Mouse (Mus musculus): ENCODE data around the gene Carmil3. TPM values are rescaled to one million over a fixed set of nuclear protein-coding genes. Genes with fewer than 3 reads are reported as not detected.
A peak's percentile ranks its signal among the peaks of the same experiment; 100 is the strongest.

The Carmil3 gene
- total RNA-seq (2021): 100 to 1,000 TPM; 106 to 144 TPM
- long read RNA-seq, partial matches to known transcripts: 15 of 26 reads
- long read RNA-seq, other reads (novel, unspliced or antisense): 11 of 26 reads

GRCm38 (mm10) chr14:55490361-55491201, at the start of gene Carmil3:
TSS of gene Carmil3 (plus strand) at chr14:55490651.
- DNase-seq (ENCODE audit: low spot score in 2 of 2): peak; percentile 81 to 90

GRCm38 (mm10) chr14:55457693-55458092, 32.8 kb upstream of the Carmil3 start:
- DNase-seq (ENCODE audit: low spot score in 2 of 2): no peak

- DNase-seq (ENCODE audit: low spot score in 2 of 2): peak; percentile 65 to 66
Measured at GRCm38 (mm10) chr14:55458273-55458672, 32.2 kb upstream of the Carmil3 start.

- DNase-seq (ENCODE audit: low spot score in 2 of 2): no peak
Measured at GRCm38 (mm10) chr14:55458761-55459160, 31.7 kb upstream of the Carmil3 start.

- no peak for DNase-seq (ENCODE audit: low spot score in 2 of 2)
Measured at GRCm38 (mm10) chr14:55459796-55460195, 30.7 kb upstream of the Carmil3 start.

GRCm38 (mm10) chr14:55460297-55460696, 30.2 kb upstream of the Carmil3 start:
- DNase-seq (ENCODE audit: low spot score in 2 of 2): peak; percentile 24 to 32

GRCm38 (mm10) chr14:55461757-55462156, 28.7 kb upstream of the Carmil3 start:
- no peak for DNase-seq (ENCODE audit: low spot score in 2 of 2)

- DNase-seq (ENCODE audit: low spot score in 2 of 2): no peak
Measured at GRCm38 (mm10) chr14:55466481-55466880, 24.0 kb upstream of the Carmil3 start.

- no peak for DNase-seq (ENCODE audit: low spot score in 2 of 2)
Measured at GRCm38 (mm10) chr14:55467108-55467507, 23.3 kb upstream of the Carmil3 start.

GRCm38 (mm10) chr14:55468301-55468741, 22.1 kb upstream of the Carmil3 start:
- no peak for DNase-seq (ENCODE audit: low spot score in 2 of 2)

- no peak for DNase-seq (ENCODE audit: low spot score in 2 of 2)
Measured at GRCm38 (mm10) chr14:55469041-55469440, 21.4 kb upstream of the Carmil3 start.

GRCm38 (mm10) chr14:55469821-55470220, 20.6 kb upstream of the Carmil3 start:
- no peak for DNase-seq (ENCODE audit: low spot score in 2 of 2)

- no peak for DNase-seq (ENCODE audit: low spot score in 2 of 2)
Measured at GRCm38 (mm10) chr14:55470806-55471205, 19.6 kb upstream of the Carmil3 start.

GRCm38 (mm10) chr14:55475654-55476053, 14.8 kb upstream of the Carmil3 start:
- DNase-seq (ENCODE audit: low spot score in 2 of 2): no peak

GRCm38 (mm10) chr14:55477421-55477820, 13.0 kb upstream of the Carmil3 start:
- no peak for DNase-seq (ENCODE audit: low spot score in 2 of 2)

- DNase-seq (ENCODE audit: low spot score in 2 of 2): no peak
Measured at GRCm38 (mm10) chr14:55477829-55478228, 12.6 kb upstream of the Carmil3 start.

- peak; percentile 68 to 75 for DNase-seq (ENCODE audit: low spot score in 2 of 2)
Measured at GRCm38 (mm10) chr14:55478651-55479599, 11.5 kb upstream of the Carmil3 start, which contains the start of gene Dhrs4. TSS of gene Dhrs4 (plus strand) at chr14:55478758.

GRCm38 (mm10) chr14:55479629-55480028, 10.8 kb upstream of the Carmil3 start:
- no peak for DNase-seq (ENCODE audit: low spot score in 2 of 2)

- peak in 1 of 2 experiments; percentile 55 for DNase-seq (ENCODE audit: low spot score in 2 of 2)
Measured at GRCm38 (mm10) chr14:55484430-55485085, 5.9 kb upstream of the Carmil3 start.

GRCm38 (mm10) chr14:55486836-55487235, 3.6 kb upstream of the Carmil3 start:
- no peak for DNase-seq (ENCODE audit: low spot score in 2 of 2)

- peak; percentile 56 to 73 for DNase-seq (ENCODE audit: low spot score in 2 of 2)
Measured at GRCm38 (mm10) chr14:55491291-55491833, 911 bp downstream of the Carmil3 start.

Measured in layer of hippocampus, postnatal 10 days (tissue).